Mouse (Mus musculus) heart, postnatal 14 days (tissue): ENCODE results near the gene Gpatch3. TPM values are rescaled to one million over a fixed set of nuclear protein-coding genes. Genes with fewer than 3 reads are reported as not detected.

Experiments
- DNase-seq, 2 experiments: peaks; one replicate each; pipeline ENCODE4 v3.0.0; 2021 to 2022
- intact Hi-C: fragments of 180-260 bp; cut with DNase I; formaldehyde crosslinking; loops from one replicate; pipeline ENCODE4 v1.15.1; 2025
- long read RNA-seq, 2 experiments: library from polyadenylated mRNA; stranded (forward); transcript quantifications; one replicate each; pipeline ENCODE4 v2.0.0; 2021
- total RNA-seq, 2 experiments: library from RNA; stranded (reverse); gene quantifications; 2 replicates each; pipeline ENCODE4 v1.2.3; 2021

Gpatch3 gene
- total RNA-seq, result 1 to 10 TPM; 4.2 to 4.9 TPM
- long read RNA-seq, experiment 1, transcript Gpatch3-201 (7 exons, 2,004 nt), result major isoform, 10 of 11 reads
- long read RNA-seq, experiment 1, partial matches to known transcripts, result 0 of 11 reads
- long read RNA-seq, experiment 1, other reads (novel, unspliced or antisense), result 1 of 11 reads
- long read RNA-seq, experiment 2, partial matches to known transcripts, result 0 of 3 reads
- long read RNA-seq, experiment 2, other reads (novel, unspliced or antisense), result 0 of 3 reads

GRCm38 (mm10) chr4:133574070-133574842 is at the start of gene Gpatch3:
Gene Gpatch3 (plus strand): TSS chr4:133574745.
- intact Hi-C loops, result no loop called here

GRCm38 (mm10) chr4:133527788-133528187 is 46.8 kb upstream of the Gpatch3 start:
- DNase-seq, result no peak
- intact Hi-C loops, result no loop called here

More at GRCm38 (mm10) chr4:133574070-133574842, at the start of gene Gpatch3:
- DNase-seq, result peak; percentile 89 to 94

GRCm38 (mm10) chr4:133532777-133533176 is 41.8 kb upstream of the Gpatch3 start:
- intact Hi-C loops, result no loop called here

GRCm38 (mm10) chr4:133536081-133536480 is 38.5 kb upstream of the Gpatch3 start:
- no peak for DNase-seq
- intact Hi-C loops, result no loop called here

More at GRCm38 (mm10) chr4:133532777-133533176, 41.8 kb upstream of the Gpatch3 start:
- no peak for DNase-seq

- intact Hi-C loops, result no loop called here
- DNase-seq, result no peak
Measured at GRCm38 (mm10) chr4:133536652-133537051, 37.9 kb upstream of the Gpatch3 start.

- intact Hi-C loops, result no loop called here
- peak; percentile 95 to 97 for DNase-seq
Measured at GRCm38 (mm10) chr4:133545272-133546231, 29.0 kb upstream of the Gpatch3 start, which contains the start of gene Nudc. Gene Nudc (minus strand): TSS chr4:133545996.

GRCm38 (mm10) chr4:133552029-133552428 is 22.5 kb upstream of the Gpatch3 start:
- no peak for DNase-seq
- intact Hi-C loops, result no loop called here

- intact Hi-C loops, result no loop called here
- DNase-seq, result peak; percentile 44 to 53
Measured at GRCm38 (mm10) chr4:133552768-133553447, 21.6 kb upstream of the Gpatch3 start, which contains the start of gene Nr0b2. Gene Nr0b2 (plus strand): TSS chr4:133553376.

- DNase-seq, result peak; percentile 29 to 31
- intact Hi-C loops, result no loop called here
Measured at GRCm38 (mm10) chr4:133553448-133554330, 20.9 kb upstream of the Gpatch3 start.

GRCm38 (mm10) chr4:133557041-133557717 is 17.4 kb upstream of the Gpatch3 start:
- intact Hi-C loops, result no loop called here
- DNase-seq, result no peak

- DNase-seq, result no peak
- intact Hi-C loops, result no loop called here
Measured at GRCm38 (mm10) chr4:133559846-133560245, 14.7 kb upstream of the Gpatch3 start.

GRCm38 (mm10) chr4:133561622-133562021 is 12.9 kb upstream of the Gpatch3 start:
- no peak for DNase-seq
- intact Hi-C loops, result no loop called here

- intact Hi-C loops, result no loop called here
Measured at GRCm38 (mm10) chr4:133563123-133563571, 11.4 kb upstream of the Gpatch3 start.

GRCm38 (mm10) chr4:133567251-133567650 is 7.3 kb upstream of the Gpatch3 start:
- intact Hi-C loops, result no loop called here
- DNase-seq, result no peak

More at GRCm38 (mm10) chr4:133563123-133563571, 11.4 kb upstream of the Gpatch3 start:
- peak; percentile 77 to 80 for DNase-seq

GRCm38 (mm10) chr4:133569291-133570065 is 5.1 kb upstream of the Gpatch3 start:
- intact Hi-C loops, result no loop called here

GRCm38 (mm10) chr4:133570066-133570466 is 4.5 kb upstream of the Gpatch3 start:
- no peak for DNase-seq
- intact Hi-C loops, result no loop called here

More at GRCm38 (mm10) chr4:133569291-133570065, 5.1 kb upstream of the Gpatch3 start:
- DNase-seq, result no peak

- DNase-seq, result no peak
- intact Hi-C loops, result no loop called here
Measured at GRCm38 (mm10) chr4:133574843-133575202, 278 bp downstream of the Gpatch3 start.
